Mouse (Mus musculus) olfactory bulb, adult 2 months (tissue): ENCODE measurements around the gene Cd300lf.

ENCODE experiments used
- CTCF ChIP-seq: fragments of 200-500 bp; IDR thresholded peaks from 2 replicates; pipeline ENCODE4 v1.5.1; 2012; ENCODE audit warnings: low read depth, mild to moderate bottlenecking, low read length, moderate library complexity; ENCODE audit not compliant: insufficient read depth
- POLR2A ChIP-seq: fragments of 200-500 bp; IDR thresholded peaks from 2 replicates; pipeline ENCODE4 v1.6.1; 2012; ENCODE audit warnings: mild to moderate bottlenecking, low read depth, low read length, moderate library complexity; ENCODE audit not compliant: insufficient read depth

- TF ChIP-seq CTCF (peak; percentile 48; the same call in 1 of the 2 replicates), POLR2A (no peak)
Measured at GRCm38 (mm10) chr11:115083376-115084139, 50.2 kb downstream of the Cd300lf start.
